Mouse (Mus musculus) left cerebral cortex, postnatal 10 days (tissue): ENCODE results near the gene Iars2. TPM values are rescaled to one million over a fixed set of nuclear protein-coding genes. Genes with fewer than 3 reads are reported as not detected.

ENCODE experiments used
- DNase-seq, 2 experiments: peaks; one replicate each; pipeline ENCODE4 v3.0.0; 2021 to 2022; ENCODE audit warnings: low spot score in 2 of 2, mixed read lengths in 1 of 2; ENCODE audit errors: extremely low spot score in 1 of 2
- intact Hi-C: fragments of 180-260 bp; cut with DNase I; formaldehyde crosslinking; loops from one replicate; pipeline ENCODE4 v1.15.1; 2025
- total RNA-seq, 2 experiments: library from RNA; stranded (reverse); gene quantifications; 2 replicates each; pipeline ENCODE4 v1.2.3; 2021

Gene Iars2
- 10 to 100 TPM; 29.6 to 30.2 TPM for total RNA-seq

- intact Hi-C loops = no loop called here
- peak; percentile 82 to 92 for DNase-seq
Observed at GRCm38 (mm10) chr1:185328721-185329610, at the start of gene Iars2. Gene Iars2, minus strand, starts transcription at chr1:185329396.

- DNase-seq = no peak
- intact Hi-C loops = no loop called here
Observed at GRCm38 (mm10) chr1:185377429-185377828, 48.2 kb upstream of the Iars2 start.

GRCm38 (mm10) chr1:185376390-185376789 is 47.2 kb upstream of the Iars2 start:
- DNase-seq = peak in 1 of 2 experiments; percentile 22
- intact Hi-C loops = no loop called here

GRCm38 (mm10) chr1:185369979-185370378 is 40.8 kb upstream of the Iars2 start:
- DNase-seq = no peak
- intact Hi-C loops = no loop called here

GRCm38 (mm10) chr1:185367383-185367782 is 38.2 kb upstream of the Iars2 start:
- intact Hi-C loops = no loop called here
- no peak for DNase-seq

GRCm38 (mm10) chr1:185364183-185364540 is 35.0 kb upstream of the Iars2 start:
- intact Hi-C loops = no loop called here
- DNase-seq = no peak

- DNase-seq = peak; percentile 35 to 60
- intact Hi-C loops = no loop called here
Observed at GRCm38 (mm10) chr1:185363526-185364182, 34.5 kb upstream of the Iars2 start.

- intact Hi-C loops = no loop called here
Observed at GRCm38 (mm10) chr1:185362677-185363520, 33.7 kb upstream of the Iars2 start, which contains the start of gene Eprs. Gene Eprs, plus strand, starts transcription at chr1:185363044.

GRCm38 (mm10) chr1:185358211-185358610 is 29.0 kb upstream of the Iars2 start:
- intact Hi-C loops = no loop called here
- no peak for DNase-seq

More at GRCm38 (mm10) chr1:185362677-185363520, 33.7 kb upstream of the Iars2 start, which contains the start of gene Eprs:
- DNase-seq = peak; percentile 99 to 100

- intact Hi-C loops = no loop called here
- no peak for DNase-seq
Observed at GRCm38 (mm10) chr1:185356246-185356645, 27.1 kb upstream of the Iars2 start.

GRCm38 (mm10) chr1:185354731-185355130 is 25.5 kb upstream of the Iars2 start:
- intact Hi-C loops = no loop called here
- no peak for DNase-seq

- intact Hi-C loops = no loop called here
Observed at GRCm38 (mm10) chr1:185353351-185353750, 24.2 kb upstream of the Iars2 start.

GRCm38 (mm10) chr1:185352151-185352550 is 23.0 kb upstream of the Iars2 start:
- no peak for DNase-seq
- intact Hi-C loops = no loop called here

More at GRCm38 (mm10) chr1:185353351-185353750, 24.2 kb upstream of the Iars2 start:
- no peak for DNase-seq

GRCm38 (mm10) chr1:185350611-185351010 is 21.4 kb upstream of the Iars2 start:
- intact Hi-C loops = no loop called here
- no peak for DNase-seq

GRCm38 (mm10) chr1:185349741-185350140 is 20.5 kb upstream of the Iars2 start:
- DNase-seq = no peak
- intact Hi-C loops = no loop called here

- intact Hi-C loops = no loop called here
Observed at GRCm38 (mm10) chr1:185346188-185346587, 17.0 kb upstream of the Iars2 start.

GRCm38 (mm10) chr1:185343422-185343821 is 14.2 kb upstream of the Iars2 start:
- intact Hi-C loops = no loop called here
- no peak for DNase-seq

More at GRCm38 (mm10) chr1:185346188-185346587, 17.0 kb upstream of the Iars2 start:
- DNase-seq = no peak

- no peak for DNase-seq
- intact Hi-C loops = no loop called here
Observed at GRCm38 (mm10) chr1:185342441-185342840, 13.2 kb upstream of the Iars2 start.

- intact Hi-C loops = no loop called here
Observed at GRCm38 (mm10) chr1:185336535-185336934, 7.3 kb upstream of the Iars2 start.

More at GRCm38 (mm10) chr1:185336535-185336934, 7.3 kb upstream of the Iars2 start:
- no peak for DNase-seq
